Mouse (Mus musculus) ES-Bruce4 (cell line): Measurements from ENCODE around the gene Prkar1a.

Experiments used
- CTCF ChIP-seq: IDR thresholded peaks from one replicate; pipeline ENCODE4 v1.8.1; 2011; ENCODE audit warnings: low read depth, low read length
- EP300 ChIP-seq: IDR thresholded peaks from 2 replicates; pipeline ENCODE4 v1.6.1; 2011; ENCODE audit warnings: low read depth, low read length; ENCODE audit not compliant: insufficient read depth
- POLR2A ChIP-seq: IDR thresholded peaks from one replicate; pipeline ENCODE4 v1.8.1; 2011; ENCODE audit warnings: low read length; ENCODE audit not compliant: insufficient read depth

DNA sequence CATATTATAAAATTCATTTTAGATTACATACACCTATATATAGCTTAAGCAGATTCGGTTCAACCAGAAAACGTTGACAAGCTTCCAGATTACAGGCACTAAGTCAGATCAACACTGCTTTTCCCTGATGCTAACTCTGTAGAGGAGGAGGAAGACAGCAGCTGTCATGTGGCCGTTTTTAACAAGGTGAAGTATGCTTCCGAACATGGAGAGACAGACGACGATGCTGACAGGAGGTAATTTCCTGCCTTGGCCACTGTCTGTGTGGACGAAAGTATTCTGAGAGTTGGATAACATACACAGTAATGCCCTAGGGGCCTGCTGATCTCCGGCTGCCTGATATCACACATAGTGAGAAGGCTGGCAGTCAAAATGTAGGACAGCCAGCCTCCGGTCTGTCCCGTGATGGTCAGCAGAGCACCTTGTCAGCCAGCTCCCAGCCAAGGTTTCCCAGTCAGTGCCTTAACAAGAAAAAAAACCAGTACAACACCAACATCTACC is 20.1 kb upstream of the Prkar1a start:
- TF ChIP-seq EP300 (no peak), CTCF (no peak), POLR2A (no peak)
